ENCODE assay signal across 8 mouse cellular contexts in genomic region chr17:46649811-46650210, GRCm38 (mm10). TPM values are rescaled to one million over a fixed set of nuclear protein-coding genes. Genes with fewer than 3 reads are reported as not detected.
DNase-seq lines count a peak whose midpoint lies in the region; ATAC-seq and TF ChIP-seq lines count a peak whose summit lies in the region.

No protein-coding gene starts in this region.

- peaks cover 2% of the 10 kb centered on the region; the same call in 1 of the 2 replicates for H3K36me3 ChIP-seq in spleen, adult 2 months (ENCODE audit: control insufficient read depth, insufficient read depth, low read length)
- peaks cover 37% of the 10 kb centered on the region for H3K36me3 ChIP-seq in limb, embryonic 12.5 days
- H3K36me3 ChIP-seq in stomach, embryonic 14.5 days (ENCODE audit: control insufficient read depth, insufficient read depth, low read length): peaks cover 36% of the 10 kb centered on the region

- peaks cover 17% of the 10 kb centered on the region; the same call in 1 of the 2 replicates for H3K4me1 ChIP-seq in spleen, adult 2 months (ENCODE audit: control insufficient read depth, insufficient read depth, insufficient read length)
- H3K4me1 ChIP-seq in limb, embryonic 12.5 days (replicated peaks): peaks cover 42% of the 10 kb centered on the region
- peaks cover 37% of the 10 kb centered on the region for H3K4me1 ChIP-seq in stomach, embryonic 14.5 days (ENCODE audit: control insufficient read depth, insufficient read depth, low read length)

- peak; percentile 14 for DNase-seq in CD4-positive, CD25-positive, alpha-beta regulatory T cell, adult 2 months (ENCODE audit: low read depth, low spot score)
- no peak for DNase-seq in spleen, adult 2 months (ENCODE audit: low read depth in 1 of 2, low spot score in 2 of 2)
- no peak for DNase-seq in spleen, postnatal 14 days (ENCODE audit: low spot score in 2 of 2)
- no peak for DNase-seq in MN1 (ENCODE audit: low spot score)
- no peak for DNase-seq in cerebellum, adult 9-10 months

- 0 out of 2 replicates have a peak, but pooled peaks cover 3% of the 10 kb centered on the region for H3K9me3 ChIP-seq in limb, embryonic 12.5 days
- H3K9me3 ChIP-seq in stomach, embryonic 14.5 days (ENCODE audit: control insufficient read depth, low read depth, low read length): no peaks in the 10 kb centered on the region

- peak overlapping the region; percentile 87 for H3K4me2 ChIP-seq in limb, embryonic 12.5 days
- peak overlapping the region; percentile 75 for H3K4me2 ChIP-seq in stomach, embryonic 14.5 days (replicated peaks; ENCODE audit: low read depth, low read length)

- TF ChIP-seq CTCF in spleen, adult 2 months (IDR thresholded peaks at IDR 0.05; ENCODE audit: extremely low read depth, insufficient read depth, insufficient read length, insufficient replicate concordance): no peak

- WGBS in spleen, adult 2 months: 53% methylated on average over 15 of the region's 15 CpGs
- WGBS in limb, embryonic 12.5 days: 35% methylated on average over 15 of the region's 15 CpGs
- WGBS in stomach, embryonic 14.5 days: 26% methylated on average over 15 of the region's 15 CpGs

- peak overlapping the region; percentile 94; the same call in 1 of the 2 replicates for H3K9ac ChIP-seq in limb, embryonic 12.5 days (replicated peaks)
- H3K9ac ChIP-seq in stomach, embryonic 14.5 days (replicated peaks; ENCODE audit: low read depth, low read length): peak overlapping the region; percentile 86; the same call in 1 of the 2 replicates

- no peaks in the 10 kb centered on the region for H3K27me3 ChIP-seq in spleen, adult 2 months (ENCODE audit: control insufficient read depth, insufficient read depth, low read length)
- no peaks in the 10 kb centered on the region for H3K27me3 ChIP-seq in limb, embryonic 12.5 days
- no peaks in the 10 kb centered on the region for H3K27me3 ChIP-seq in stomach, embryonic 14.5 days (ENCODE audit: control insufficient read depth, insufficient read depth, low read length)

- no peak for ATAC-seq in CD4-positive, CD25-positive, alpha-beta regulatory T cell, adult 4 months
- ATAC-seq in limb, embryonic 12.5 days (ENCODE audit: insufficient number of reproducible peaks, insufficient read depth, low FRiP score, low TSS enrichment, low read depth): no peak
- no peak for ATAC-seq in stomach, embryonic 14.5 days (ENCODE audit: insufficient number of reproducible peaks, insufficient read depth, low FRiP score, low read depth)

- H3K27ac ChIP-seq in spleen, adult 2 months (ENCODE audit: insufficient read depth, low read length): peak overlapping the region; percentile 60
- H3K27ac ChIP-seq in limb, embryonic 12.5 days: peak overlapping the region; percentile 95
- peak overlapping the region; percentile 86 for H3K27ac ChIP-seq in stomach, embryonic 14.5 days (ENCODE audit: low read length)

- no peak for TF ChIP-seq POLR2A in spleen, adult 2 months (IDR thresholded peaks at IDR 0.05; ENCODE audit: low read depth, low read length)

- peak overlapping the region; percentile 55; the same call in 1 of the 2 replicates for H3K4me3 ChIP-seq in spleen, adult 2 months (ENCODE audit: extremely low read depth, insufficient read depth, insufficient read length)
- H3K4me3 ChIP-seq in limb, embryonic 12.5 days (replicated peaks): peak overlapping the region; percentile 70
- peak overlapping the region; percentile 83 for H3K4me3 ChIP-seq in stomach, embryonic 14.5 days (ENCODE audit: low read depth, low read length)

RNA-seq across cellular contexts. Expression of gene Cul7, which starts 0.3 kb away (rescaled TPM):
- 1 to 10 TPM; 3.3 to 5.9 TPM for polyA plus RNA-seq in CD4-positive, CD25-positive, alpha-beta regulatory T cell, adult 4 months (2017; shearing (Covaris generic))
- polyA plus RNA-seq in spleen, adult 2 months (2012; rRNA removed): 19.0 and 21.5 TPM in 2 replicates
- polyA plus RNA-seq in limb, embryonic 12.5 days (2016; fragmentation: Nextera tagmentation; extraction: Ambion mirVana): 56.1 and 60.1 TPM in 2 replicates
- 45.9 and 47.2 TPM in 2 replicates for polyA plus RNA-seq in stomach, embryonic 14.5 days (2014; fragmentation: Nextera tagmentation; extraction: Ambion mirVana)

RNA-seq across cellular contexts. Expression of gene Mrpl2, which starts 3.8 kb away (rescaled TPM):
- polyA plus RNA-seq in CD4-positive, CD25-positive, alpha-beta regulatory T cell, adult 4 months (2017; shearing (Covaris generic)): 10 to 100 TPM; 57.0 to 65.9 TPM
- polyA plus RNA-seq in spleen, adult 2 months (2012; rRNA removed): 48.3 and 49.8 TPM in 2 replicates
- 99.5 and 112 TPM in 2 replicates for polyA plus RNA-seq in limb, embryonic 12.5 days (2016; fragmentation: Nextera tagmentation; extraction: Ambion mirVana)
- polyA plus RNA-seq in stomach, embryonic 14.5 days (2014; fragmentation: Nextera tagmentation; extraction: Ambion mirVana): 99.2 and 104 TPM in 2 replicates

RNA-seq across cellular contexts. Expression of gene Klc4, which starts 4.0 kb away (rescaled TPM):
- polyA plus RNA-seq in CD4-positive, CD25-positive, alpha-beta regulatory T cell, adult 4 months (2017; shearing (Covaris generic)): 10 to 100 TPM; 13.6 to 14.7 TPM
- 14.2 and 14.6 TPM in 2 replicates for polyA plus RNA-seq in spleen, adult 2 months (2012; rRNA removed)
- 27.2 and 27.6 TPM in 2 replicates for polyA plus RNA-seq in limb, embryonic 12.5 days (2016; fragmentation: Nextera tagmentation; extraction: Ambion mirVana)
- polyA plus RNA-seq in stomach, embryonic 14.5 days (2014; fragmentation: Nextera tagmentation; extraction: Ambion mirVana): 31.0 and 32.3 TPM in 2 replicates

RNA-seq across cellular contexts. Expression of gene Ptk7, which starts 20.5 kb away (rescaled TPM):
- polyA plus RNA-seq in CD4-positive, CD25-positive, alpha-beta regulatory T cell, adult 4 months (2017; shearing (Covaris generic)): not detected
- polyA plus RNA-seq in spleen, adult 2 months (2012; rRNA removed): 8.5 and 11.1 TPM in 2 replicates
- polyA plus RNA-seq in limb, embryonic 12.5 days (2016; fragmentation: Nextera tagmentation; extraction: Ambion mirVana): 156 and 165 TPM in 2 replicates
- 37.6 and 45.2 TPM in 2 replicates for polyA plus RNA-seq in stomach, embryonic 14.5 days (2014; fragmentation: Nextera tagmentation; extraction: Ambion mirVana)

RNA-seq across cellular contexts. Expression of gene Rrp36, which starts 24.3 kb away (rescaled TPM):
- 10 to 100 TPM; 47.2 to 62.6 TPM for polyA plus RNA-seq in CD4-positive, CD25-positive, alpha-beta regulatory T cell, adult 4 months (2017; shearing (Covaris generic))
- 25.8 and 32.8 TPM in 2 replicates for polyA plus RNA-seq in spleen, adult 2 months (2012; rRNA removed)
- polyA plus RNA-seq in limb, embryonic 12.5 days (2016; fragmentation: Nextera tagmentation; extraction: Ambion mirVana): 68.8 and 70.0 TPM in 2 replicates
- 52.3 and 53.5 TPM in 2 replicates for polyA plus RNA-seq in stomach, embryonic 14.5 days (2014; fragmentation: Nextera tagmentation; extraction: Ambion mirVana)
